Mouse (Mus musculus) adrenal gland, adult (tissue): Measurements from ENCODE around the gene Ssbp2.

Source experiments
- DNase-seq, 2 experiments: peaks; one replicate each; pipeline ENCODE4 v3.0.0; 2022 to 2023; ENCODE audit warnings: low spot score in 1 of 2; ENCODE audit not compliant: inconsistent age in 2 of 2

Gene Ssbp2

DNA sequence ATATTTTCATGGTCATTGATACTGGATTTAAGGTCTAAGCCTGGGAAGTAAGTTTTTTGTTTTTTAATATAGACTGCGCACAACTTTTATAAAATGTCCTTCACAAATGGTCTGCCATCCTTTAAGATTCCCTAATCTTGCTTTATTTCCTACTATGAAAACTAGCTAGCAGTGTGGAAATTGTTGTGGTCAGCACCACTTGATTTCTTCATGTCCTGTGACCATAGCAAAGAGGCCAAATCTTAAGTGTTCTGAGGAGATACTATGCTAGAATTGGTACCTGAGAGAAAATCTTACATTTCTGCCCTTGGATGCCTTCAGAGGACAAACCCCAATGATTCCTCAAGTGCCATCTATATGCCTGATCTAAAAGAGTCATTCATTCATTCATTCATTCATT is 60.9 kb downstream of the Ssbp2 start:
- DNase-seq = no peak

- no peak for DNase-seq
Observed at GRCm38 (mm10) chr13:91526058-91526457, 66.0 kb downstream of the Ssbp2 start.

DNA sequence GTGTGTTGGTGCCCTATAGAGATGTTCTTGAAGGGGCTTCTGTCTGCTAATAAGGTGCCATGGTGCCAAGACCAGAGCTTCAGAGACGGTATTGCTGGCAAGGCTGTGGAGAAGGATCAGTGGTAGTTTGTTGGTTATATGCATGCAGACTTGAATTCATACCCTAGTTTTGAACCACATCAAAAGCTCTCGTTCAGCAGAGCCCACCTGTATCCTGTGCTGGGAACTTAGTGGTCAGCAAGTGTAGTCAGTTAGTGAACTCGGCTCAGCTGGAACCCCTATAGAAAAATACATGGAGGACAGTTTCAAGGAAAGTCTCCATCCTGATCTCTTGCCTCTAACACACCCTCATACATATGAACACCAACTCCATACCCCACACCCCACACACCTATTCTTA is 69.7 kb downstream of the Ssbp2 start:
- DNase-seq = no peak

GRCm38 (mm10) chr13:91536711-91537110 is 76.6 kb downstream of the Ssbp2 start:
- DNase-seq = no peak

DNA sequence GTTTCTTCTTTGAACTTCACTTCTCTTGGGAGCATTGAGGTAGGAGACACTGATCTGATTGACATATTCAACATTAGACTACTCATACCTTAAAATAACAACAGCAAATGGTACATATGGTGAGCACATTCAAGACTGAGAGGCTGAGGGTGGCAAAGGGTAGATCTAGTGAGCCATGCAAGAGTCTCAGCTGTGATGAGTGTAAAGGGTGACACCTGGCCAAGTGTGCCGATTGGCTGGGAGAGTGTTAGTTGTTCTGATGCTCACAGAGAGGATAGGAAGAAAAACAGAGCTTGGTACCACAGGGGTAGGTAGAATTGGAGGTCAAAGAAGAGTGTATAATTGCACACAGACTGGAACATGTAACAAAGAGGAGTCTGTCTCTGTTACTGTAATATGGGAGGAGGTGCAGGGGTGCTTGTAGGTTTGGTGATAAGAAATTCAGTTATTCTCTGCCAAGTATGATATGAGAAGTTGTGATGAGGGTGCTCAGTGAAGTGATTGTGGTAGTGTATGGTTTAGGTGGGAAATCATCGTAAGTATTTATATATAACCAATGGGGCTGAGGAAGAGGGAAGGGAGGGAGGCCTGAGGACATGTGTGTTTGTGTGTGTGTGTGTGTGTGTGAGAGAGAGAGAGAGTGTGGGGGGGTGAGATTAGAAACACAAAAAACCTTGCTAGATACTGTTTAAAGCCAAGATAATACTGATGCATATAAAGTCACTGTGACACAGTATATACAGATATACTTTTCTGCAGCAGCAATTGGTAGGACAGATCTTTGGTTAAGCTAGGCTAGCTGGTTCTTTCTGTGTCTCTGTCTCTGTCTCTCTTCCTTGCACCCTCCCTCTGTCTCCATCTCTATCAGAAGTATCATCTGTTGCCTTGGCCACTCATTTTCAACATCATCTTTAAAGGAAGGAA is 80.3 kb downstream of the Ssbp2 start:
- DNase-seq = no peak

- DNase-seq = no peak
Observed at GRCm38 (mm10) chr13:91541069-91541429, 81.0 kb downstream of the Ssbp2 start.

DNA sequence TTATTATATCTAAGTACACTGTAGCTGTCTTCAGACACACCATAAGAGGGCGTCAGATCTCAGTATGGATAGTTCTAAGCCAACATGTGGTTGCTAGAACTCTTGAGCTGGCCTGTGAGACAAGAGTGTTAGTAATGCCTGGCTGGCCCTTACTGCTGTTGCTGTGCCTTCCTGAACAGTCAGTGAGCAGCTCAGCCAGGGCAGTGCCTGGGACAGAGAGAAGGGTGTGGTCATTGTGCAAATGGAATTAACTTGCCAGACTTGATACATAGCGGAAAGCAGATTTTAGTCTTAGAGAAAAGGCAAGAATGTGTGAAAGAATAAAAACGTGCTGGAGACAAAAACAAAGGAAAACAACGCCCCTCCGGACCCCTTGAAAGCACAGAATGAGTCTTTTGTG is 83.5 kb downstream of the Ssbp2 start:
- no peak for DNase-seq

- DNase-seq = no peak
Observed at GRCm38 (mm10) chr13:91564047-91564446, 104.0 kb downstream of the Ssbp2 start.

GRCm38 (mm10) chr13:91564755-91565154 is 104.7 kb downstream of the Ssbp2 start:
- no peak for DNase-seq

DNA sequence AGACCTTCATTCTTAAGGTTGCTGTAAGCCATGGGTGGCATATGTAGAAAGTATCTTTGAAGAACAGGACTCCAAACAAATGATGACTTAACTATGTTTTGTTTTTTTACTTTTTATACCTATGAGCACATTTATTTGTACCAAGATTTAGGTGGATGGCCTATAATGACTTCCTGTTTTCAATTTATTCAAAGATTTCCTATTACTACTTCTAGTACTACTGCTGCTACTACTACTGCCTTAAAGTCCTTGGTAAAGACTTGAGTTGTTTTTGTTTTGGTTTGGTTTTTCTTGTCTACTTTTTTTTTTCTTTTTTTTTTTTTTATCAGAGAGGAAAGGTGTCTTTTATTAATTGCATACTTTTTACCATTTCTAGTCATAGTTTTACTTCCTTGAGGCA is 121.4 kb downstream of the Ssbp2 start:
- no peak for DNase-seq

- DNase-seq = no peak
Observed at GRCm38 (mm10) chr13:91582212-91582611, 122.1 kb downstream of the Ssbp2 start.

DNA sequence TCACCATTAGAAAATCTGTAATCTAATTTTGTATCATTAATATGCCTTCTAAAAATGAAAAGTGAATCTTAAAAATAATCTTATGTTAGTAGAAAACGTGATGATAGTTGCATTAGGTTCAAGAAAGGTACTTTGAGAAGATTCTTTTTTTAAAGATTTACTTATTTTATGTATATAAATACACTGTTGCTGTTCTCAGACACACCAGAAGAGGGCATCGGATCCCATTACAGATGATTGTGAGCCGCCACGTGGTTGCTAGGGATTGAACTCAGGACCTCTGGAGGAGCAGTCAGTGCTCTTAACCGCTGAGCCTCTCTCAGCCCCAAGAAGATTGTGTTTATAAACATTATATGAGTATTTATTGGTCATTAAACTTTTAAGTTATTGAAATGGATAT is 126.3 kb downstream of the Ssbp2 start:
- DNase-seq = no peak

DNA sequence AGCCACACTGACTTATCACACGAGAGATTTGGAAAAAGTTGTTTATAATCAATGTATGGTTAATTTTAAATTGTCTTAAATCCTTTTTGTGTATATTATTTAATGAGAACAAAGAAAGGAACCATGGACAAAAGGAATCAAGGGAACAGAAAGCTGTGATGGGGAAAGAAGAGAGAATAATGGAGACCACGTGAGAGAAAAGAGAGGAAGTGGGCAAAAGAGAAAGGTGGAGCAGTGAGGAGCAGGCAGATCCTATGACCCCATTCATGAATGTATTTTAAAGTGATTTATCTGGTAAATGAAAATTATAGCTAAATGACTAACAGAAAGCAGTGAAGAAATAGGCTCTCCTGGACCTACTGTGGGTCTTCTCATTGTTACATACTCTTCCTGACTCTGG is 128.4 kb downstream of the Ssbp2 start:
- no peak for DNase-seq

- no peak for DNase-seq
Observed at GRCm38 (mm10) chr13:91591863-91592262, 131.8 kb downstream of the Ssbp2 start.

- DNase-seq = no peak
Observed at GRCm38 (mm10) chr13:91595284-91595683, 135.2 kb downstream of the Ssbp2 start.

- DNase-seq = no peak
Observed at GRCm38 (mm10) chr13:91599594-91599993, 139.5 kb downstream of the Ssbp2 start.

- DNase-seq = no peak
Observed at GRCm38 (mm10) chr13:91605043-91605840, 145.2 kb downstream of the Ssbp2 start.

DNA sequence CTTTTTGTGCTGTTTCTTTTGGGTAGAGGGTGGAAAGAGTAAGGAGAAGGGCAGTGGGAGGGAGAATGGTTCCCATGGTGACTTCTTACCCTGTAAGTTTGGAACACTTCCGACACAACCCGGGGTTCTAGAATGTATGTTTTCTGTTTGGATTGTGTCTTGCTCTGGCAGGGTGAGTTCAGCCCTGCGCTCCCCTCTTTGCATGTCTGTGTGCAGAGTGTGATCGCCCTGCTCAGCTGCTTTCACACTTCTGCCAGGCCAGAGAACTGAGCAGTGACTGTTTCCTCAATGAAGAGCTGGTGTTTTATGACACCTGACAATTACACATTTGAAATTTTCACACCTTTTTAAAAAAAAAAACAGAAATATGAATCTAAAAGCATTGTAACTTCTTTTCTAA is 150.5 kb downstream of the Ssbp2 start:
- no peak for DNase-seq

DNA sequence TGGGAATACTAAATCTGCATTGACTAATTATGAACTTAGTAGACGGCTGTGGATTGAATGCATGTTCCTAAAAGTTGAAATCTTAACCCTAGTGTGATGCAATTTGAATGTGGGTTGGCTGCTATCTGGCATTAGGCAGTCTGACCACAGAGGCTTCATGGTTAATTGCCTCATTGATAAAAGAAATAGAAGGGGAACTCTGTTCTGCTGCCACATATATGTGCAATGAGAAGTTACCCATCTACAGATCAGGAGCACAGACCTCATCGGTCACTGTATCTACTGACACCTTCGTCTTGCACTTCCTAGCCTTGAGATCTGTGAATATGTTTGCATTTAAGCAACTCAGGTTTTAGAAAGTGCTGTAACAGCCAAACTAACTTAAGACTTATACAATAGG is 151.8 kb downstream of the Ssbp2 start:
- no peak for DNase-seq

DNA sequence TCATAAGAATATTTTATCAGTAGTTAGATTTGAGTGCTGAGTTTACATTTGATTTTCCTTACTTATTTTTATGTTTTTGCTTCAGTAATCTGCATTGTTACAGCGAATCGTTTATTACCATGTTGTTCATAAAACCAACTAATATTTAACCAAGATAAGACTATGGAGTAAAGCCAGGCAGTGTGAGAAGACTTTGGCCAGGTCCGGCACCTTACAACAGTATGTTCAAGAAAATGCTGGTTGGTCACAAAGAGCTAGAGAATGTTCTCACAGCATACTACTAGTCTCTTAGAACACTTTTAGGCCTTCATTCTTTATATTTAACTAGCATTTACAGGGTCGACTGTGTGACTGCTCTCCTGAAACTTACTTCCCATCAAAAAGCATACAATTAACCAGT is 152.5 kb downstream of the Ssbp2 start:
- no peak for DNase-seq

- DNase-seq = no peak
Observed at GRCm38 (mm10) chr13:91616050-91616449, 156.0 kb downstream of the Ssbp2 start.

DNA sequence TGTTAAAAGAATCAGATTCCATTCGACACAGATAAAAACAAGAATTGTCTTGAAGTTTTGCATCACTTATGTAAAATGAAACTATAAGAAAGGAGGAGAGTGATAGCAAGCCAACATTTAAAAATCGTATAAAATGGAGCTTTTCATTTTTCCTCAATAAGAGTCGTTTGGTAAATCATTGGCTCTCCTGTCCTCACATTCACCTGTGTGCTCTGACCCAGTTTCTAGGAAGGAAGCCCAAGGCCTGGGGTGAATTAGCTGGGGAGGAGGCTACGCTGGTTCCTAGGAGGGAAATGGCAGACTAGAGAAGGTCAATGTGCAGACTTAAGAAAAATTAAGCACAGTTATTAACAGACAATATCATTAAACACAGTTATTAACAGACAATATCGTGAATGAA is 156.8 kb downstream of the Ssbp2 start:
- no peak for DNase-seq
